Mouse (Mus musculus) Muller cell, postnatal 12 days (primary cell): Measurements from ENCODE around the gene Epb41l4b.
A peak's percentile ranks its signal among the peaks of the same experiment; 100 is the strongest.

Experiments
- DNase-seq: peaks from one replicate; pipeline ENCODE4 v3.0.0-alpha.2; 2015; ENCODE audit errors: inconsistent ontology term

The Epb41l4b gene

DNA sequence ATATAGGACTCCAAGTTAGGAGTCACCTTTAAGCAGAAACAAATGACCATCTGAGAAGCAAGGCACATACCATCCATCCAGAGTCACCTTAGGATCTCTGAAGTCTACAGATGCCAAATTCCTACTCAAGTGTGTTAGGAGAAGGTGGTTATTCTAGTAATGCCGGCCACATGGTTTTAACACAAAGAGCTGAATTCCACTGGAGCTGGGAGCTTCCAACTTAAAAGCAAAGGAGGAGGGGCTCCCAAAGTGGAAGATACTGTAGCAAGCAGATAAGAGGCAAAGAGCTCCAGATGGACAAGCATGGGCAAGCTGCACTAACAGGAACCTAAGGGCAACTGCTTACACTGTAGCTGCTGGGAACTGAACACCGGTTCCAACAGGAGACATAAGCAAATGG lies 76.3 kb downstream of the Epb41l4b start:
- no peak for DNase-seq

DNA sequence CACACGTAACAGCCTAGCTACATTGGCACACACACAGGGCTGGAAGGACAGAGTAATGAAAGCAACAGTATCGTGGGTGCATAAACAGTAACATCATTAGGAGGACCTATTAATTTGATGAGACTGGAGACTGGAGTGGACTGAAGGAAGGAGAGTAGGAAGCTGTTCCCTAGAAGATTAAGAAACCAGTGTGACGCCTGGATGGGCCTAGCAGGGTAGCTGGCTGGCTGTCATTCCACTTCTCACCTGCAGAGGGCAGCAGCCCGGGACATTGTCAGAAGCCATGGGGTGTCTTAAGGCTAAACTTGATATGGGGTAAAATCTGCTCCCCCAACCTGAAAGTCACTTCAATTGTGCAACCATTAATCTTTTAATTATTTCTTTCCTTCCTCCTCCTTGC lies 78.0 kb downstream of the Epb41l4b start:
- peak; percentile 41 for DNase-seq

GRCm38 (mm10) chr4:57064830-57065229 lies 78.4 kb downstream of the Epb41l4b start:
- DNase-seq, result no peak

DNA sequence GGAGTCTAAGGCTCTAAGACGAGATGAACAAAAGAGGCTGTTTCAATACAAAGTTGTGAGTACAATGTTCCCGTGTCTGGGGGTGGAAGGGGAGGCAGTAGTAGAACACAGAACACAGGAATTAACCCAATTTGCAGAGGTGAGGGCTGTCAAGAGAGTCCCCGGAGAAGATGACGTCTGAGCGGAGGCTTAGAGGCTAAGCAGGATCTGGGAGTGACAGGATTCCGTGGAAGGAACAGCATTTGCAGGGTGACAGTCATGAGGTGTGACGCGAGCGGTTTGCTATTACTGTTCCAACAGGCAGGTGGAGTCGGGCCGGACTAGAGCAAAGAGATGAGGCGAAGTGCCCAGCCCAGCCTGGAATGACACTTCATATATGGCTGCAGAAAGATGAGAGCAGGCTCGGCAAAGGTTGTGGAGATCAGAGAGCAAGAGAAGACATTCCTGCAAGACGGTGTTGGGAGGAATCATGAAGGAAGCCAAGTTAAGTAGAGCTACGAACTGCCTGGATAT lies 82.9 kb downstream of the Epb41l4b start:
- no peak for DNase-seq

GRCm38 (mm10) chr4:57058623-57059022 lies 84.6 kb downstream of the Epb41l4b start:
- DNase-seq, result no peak

DNA sequence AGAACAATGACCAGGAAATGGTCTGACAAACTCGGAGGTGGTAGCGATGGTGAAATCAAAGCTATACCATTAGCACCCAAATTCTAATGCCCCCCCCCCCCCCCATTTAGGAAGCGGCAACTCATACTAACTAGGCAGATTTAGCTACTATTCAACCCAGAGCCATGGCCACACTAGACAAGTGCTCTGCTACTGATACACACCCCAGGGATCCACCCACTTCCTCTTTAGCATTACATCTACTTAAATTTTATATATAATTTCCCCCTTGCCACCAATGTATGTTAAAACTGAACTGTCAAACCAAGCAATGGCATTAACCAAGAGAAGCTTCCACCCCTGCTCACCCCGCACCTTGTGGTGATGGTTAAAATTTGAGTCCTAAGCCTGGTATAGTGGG lies 85.6 kb downstream of the Epb41l4b start:
- DNase-seq, result no peak

- no peak for DNase-seq
Observed at GRCm38 (mm10) chr4:57055635-57056034, 87.6 kb downstream of the Epb41l4b start.

- no peak for DNase-seq
Observed at GRCm38 (mm10) chr4:57049281-57049921, 93.8 kb downstream of the Epb41l4b start.

DNA sequence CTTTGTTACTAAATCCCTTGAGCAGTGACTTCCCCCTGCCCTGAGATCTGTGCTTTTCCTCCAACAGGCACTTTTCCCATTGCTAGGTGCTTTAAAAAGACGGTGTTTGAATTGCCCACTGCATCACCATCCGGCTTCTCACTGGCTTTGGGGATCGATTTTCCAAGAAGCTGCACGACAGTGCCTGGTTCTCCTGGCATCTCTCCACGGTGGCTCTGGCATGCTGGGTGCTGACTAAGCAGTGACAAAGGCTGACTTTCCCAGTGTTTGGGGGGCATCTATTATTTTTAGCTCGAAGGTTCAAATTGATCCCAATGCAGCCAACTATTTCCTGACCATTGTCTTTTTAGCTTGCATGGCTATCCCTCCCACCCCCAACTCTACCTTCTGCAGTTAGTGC lies 94.7 kb downstream of the Epb41l4b start:
- no peak for DNase-seq

DNA sequence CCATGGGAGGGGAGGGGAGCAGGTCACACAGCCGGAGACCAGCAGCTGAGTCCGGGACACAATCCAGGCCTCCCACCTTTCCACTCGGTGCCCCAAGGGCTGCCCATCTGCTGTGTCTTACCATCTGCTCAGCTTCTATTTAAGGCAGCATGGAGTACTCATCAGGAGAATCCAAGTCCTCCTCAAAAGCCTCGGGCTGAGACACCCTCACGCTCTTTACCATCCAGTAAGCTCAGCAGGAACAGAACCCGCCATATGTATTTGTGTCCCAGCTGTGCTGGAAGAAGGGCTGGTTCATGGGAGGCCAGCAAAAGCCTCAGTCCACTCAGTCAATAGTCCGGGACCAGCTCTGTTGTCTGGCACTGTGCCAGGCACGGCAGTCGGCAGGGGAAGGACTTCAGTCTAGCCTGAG lies 97.1 kb downstream of the Epb41l4b start:
- no peak for DNase-seq

DNA sequence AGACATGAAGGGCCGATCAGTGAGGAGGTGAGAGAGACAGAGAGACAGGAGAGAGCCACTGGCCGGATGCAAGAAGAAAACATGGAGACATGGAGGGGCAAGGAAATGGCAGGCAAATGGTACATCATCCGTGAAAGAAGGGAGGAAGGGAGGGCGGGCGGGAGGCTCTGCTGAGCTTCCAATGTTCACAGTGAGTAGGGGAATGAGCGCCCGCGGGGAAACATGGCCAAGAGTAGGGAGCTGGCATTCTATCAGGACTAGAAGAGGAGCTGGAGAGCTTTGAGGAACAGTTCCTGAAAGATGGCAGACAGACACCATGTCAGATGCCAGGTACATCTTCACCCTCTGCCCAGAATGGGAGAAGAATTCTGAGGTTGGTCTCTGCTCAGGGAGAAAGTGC lies 99.6 kb downstream of the Epb41l4b start:
- DNase-seq, result no peak

GRCm38 (mm10) chr4:57041661-57042060 lies 101.6 kb downstream of the Epb41l4b start:
- no peak for DNase-seq

DNA sequence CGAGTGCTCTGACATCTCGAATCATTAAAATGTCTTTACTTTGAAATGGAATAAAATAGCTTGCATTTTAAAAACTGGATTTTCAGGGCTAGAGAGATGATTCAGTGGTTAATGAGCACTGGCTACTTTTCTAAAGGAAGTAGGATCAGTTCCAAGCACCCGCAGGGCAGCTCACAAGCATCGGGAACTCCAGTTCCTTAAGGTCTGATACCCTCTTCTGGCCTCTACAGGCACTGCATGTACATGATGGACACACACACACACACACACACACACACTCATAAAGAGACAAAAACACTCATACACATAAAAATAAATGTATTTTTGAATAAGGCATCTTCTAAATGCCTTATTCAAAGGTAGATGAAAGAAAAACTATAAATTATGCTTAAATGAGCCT lies 102.0 kb downstream of the Epb41l4b start:
- DNase-seq, result no peak

- no peak for DNase-seq
Observed at GRCm38 (mm10) chr4:57040481-57040880, 102.8 kb downstream of the Epb41l4b start.

DNA sequence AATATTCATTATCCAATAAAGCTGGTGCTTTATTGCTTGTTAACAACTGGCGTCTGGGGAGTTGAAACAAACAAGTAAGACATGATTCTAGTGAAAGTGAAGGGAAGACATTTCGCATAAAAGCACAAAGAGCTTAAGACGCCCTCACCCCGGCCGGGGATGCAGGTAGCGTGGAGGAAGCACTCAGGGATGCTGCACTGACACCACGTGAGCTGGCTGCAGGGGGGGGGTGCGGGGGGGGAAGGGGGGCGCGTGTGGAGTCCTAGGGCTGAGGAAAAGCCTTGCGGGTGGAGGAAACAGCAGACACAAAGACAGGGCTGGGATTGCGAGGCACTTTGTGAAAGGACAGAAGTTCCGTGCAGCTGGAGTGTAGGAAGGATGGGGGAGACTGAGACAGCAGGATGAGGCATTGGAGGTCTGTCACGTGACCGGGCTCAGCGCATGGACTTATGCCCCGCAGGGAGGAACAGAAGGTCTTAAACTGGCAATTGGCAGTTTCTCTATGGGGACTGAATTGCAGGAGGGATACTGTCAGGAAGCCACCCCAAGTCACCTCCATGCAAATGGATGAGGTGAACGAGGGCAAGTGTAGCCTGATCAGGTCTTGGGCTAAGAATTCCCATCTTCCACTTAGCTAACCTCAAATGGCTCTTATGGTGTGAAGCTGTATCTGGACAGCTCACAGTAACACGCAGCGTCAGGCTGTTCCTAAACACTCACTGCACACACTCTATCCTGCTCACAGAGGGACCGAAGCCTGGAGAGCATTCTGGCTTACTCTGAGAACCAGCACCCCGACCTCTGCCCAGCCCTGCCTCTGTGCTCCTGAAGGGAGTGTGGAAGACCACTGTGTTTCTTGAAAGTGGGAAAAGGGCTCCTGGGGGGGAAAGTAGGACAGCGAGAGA lies 103.9 kb downstream of the Epb41l4b start:
- DNase-seq, result peak; percentile 16

DNA sequence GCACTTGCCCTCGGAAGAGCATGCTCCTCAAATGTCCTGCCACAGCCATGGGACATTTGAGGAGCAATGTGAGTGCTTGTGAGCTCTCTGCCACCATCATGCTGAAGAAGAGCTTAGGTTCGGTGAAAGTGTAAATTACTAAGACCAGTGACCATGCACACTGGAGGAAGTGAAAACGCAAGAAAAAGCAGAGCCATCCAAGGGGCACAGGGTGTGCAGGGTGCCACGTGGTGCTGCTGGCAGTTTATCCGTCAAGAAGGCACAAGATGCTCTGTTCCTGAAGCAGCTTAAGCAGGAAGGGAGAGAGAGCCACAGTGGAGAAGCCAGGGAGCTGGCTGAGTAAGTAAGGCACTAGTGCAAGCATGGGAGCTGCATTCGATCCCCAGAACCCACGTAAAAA lies 105.7 kb downstream of the Epb41l4b start:
- no peak for DNase-seq

DNA sequence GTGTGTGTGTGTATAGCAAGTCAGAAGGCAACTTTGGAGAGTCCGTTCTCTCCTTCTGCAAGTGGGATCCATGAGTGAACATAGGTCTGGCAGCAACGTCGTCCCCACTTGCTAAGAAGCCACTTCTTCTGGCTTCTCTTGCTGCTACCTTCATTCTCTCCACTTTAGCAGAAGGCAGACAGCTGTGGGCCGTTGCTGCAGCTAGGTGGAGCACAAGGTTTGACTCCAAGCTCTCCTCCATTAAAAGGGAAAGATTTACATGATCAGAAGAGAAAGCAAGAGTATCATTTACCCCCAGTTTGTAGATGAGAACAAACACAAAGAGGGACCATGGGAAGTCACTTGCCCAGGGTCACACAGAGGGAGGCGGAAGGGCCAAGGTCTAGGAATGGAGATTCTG lies 109.1 kb downstream of the Epb41l4b start:
- DNase-seq, result no peak

DNA sequence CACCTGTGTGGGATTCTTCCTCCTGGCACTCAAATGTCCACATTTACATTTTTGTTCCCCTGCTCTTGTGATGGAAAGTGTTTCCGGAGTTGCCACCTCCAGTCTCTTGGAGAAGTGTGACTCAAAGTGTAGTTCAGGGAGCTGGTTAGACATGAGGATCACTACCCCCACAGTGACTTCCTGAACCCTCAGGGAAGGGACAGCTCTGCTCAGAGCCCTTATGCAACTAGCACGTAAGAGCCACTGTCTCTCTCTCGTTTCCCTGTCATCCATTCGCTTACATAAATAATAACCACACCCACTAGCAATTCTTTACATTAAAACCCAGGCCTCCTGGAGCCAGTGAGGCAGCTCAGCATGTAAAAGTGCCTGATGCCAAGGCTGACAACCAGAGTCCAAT lies 111.8 kb downstream of the Epb41l4b start:
- DNase-seq, result no peak

DNA sequence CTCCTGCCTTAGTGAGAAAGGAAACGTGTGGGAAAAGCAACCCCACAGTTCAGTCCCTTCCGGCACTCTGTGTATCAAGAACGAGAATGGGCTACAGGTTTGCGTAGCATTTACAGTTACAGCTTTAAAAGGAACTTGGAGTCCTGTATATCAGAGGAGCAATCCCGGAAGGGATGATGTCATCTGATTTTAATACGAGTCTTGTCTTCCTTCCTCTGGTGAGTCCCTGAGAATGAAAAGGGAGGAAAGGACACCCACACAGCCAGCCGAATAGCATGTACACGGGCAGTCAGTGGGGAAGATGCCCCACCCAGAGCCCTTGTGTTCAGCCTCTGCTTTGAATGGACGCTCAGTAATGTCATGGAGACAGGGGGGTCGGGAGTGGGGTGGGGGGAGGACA lies 115.3 kb downstream of the Epb41l4b start:
- DNase-seq, result no peak

- no peak for DNase-seq
Observed at GRCm38 (mm10) chr4:57023527-57023926, 119.7 kb downstream of the Epb41l4b start.

DNA sequence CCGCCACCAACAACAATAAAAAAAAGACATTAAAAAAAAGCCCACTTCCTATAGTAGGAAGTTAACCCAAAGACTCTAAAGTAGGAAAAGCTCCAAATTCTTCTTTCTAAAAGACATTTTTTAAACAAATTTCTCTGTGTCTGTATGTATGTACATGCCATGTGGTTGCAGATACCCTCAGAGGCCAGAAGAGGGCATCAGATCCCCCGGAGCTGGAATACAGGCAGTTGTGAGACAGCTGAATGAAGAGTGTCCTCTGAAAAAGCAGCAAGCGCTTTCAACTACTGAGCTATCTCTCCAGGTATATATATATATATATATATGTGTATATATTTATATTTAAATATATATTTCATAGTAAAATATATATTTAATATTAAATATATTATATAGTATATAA lies 121.9 kb downstream of the Epb41l4b start:
- no peak for DNase-seq

- DNase-seq, result peak; percentile 49
Observed at GRCm38 (mm10) chr4:57017229-57017628, 126.0 kb downstream of the Epb41l4b start.
